Mouse (Mus musculus): ENCODE data around the gene Nr4a1.

Gene Nr4a1

GRCm38 (mm10) chr15:101231648-101232180 lies 22.4 kb upstream of the Nr4a1 start:
- in situ Hi-C loops (cut with MboI; ENCODE audit: low pct_unique_long_range_greater_than_20kb in 1 of 2, low sequenced_read_pairs in 2 of 2, unreplicated experiment in 1 of 2) = no loop called here

- in situ Hi-C loops (cut with MboI; ENCODE audit: low pct_unique_long_range_greater_than_20kb in 1 of 2, low sequenced_read_pairs in 2 of 2, unreplicated experiment in 1 of 2) = no loop called here
Observed at GRCm38 (mm10) chr15:101232607-101233006, 21.5 kb upstream of the Nr4a1 start.

GRCm38 (mm10) chr15:101233183-101233582 lies 20.9 kb upstream of the Nr4a1 start:
- in situ Hi-C loops (cut with MboI; ENCODE audit: low pct_unique_long_range_greater_than_20kb in 1 of 2, low sequenced_read_pairs in 2 of 2, unreplicated experiment in 1 of 2) = no loop called here

GRCm38 (mm10) chr15:101233641-101234275 lies 20.3 kb upstream of the Nr4a1 start:
- in situ Hi-C loops (cut with MboI; ENCODE audit: low pct_unique_long_range_greater_than_20kb in 1 of 2, low sequenced_read_pairs in 2 of 2, unreplicated experiment in 1 of 2) = no loop called here

- in situ Hi-C loops (cut with MboI; ENCODE audit: low pct_unique_long_range_greater_than_20kb in 1 of 2, low sequenced_read_pairs in 2 of 2, unreplicated experiment in 1 of 2) = no loop called here
Observed at GRCm38 (mm10) chr15:101234611-101235341, 19.3 kb upstream of the Nr4a1 start.

GRCm38 (mm10) chr15:101235342-101235698 lies 18.7 kb upstream of the Nr4a1 start:
- in situ Hi-C loops (cut with MboI; ENCODE audit: low pct_unique_long_range_greater_than_20kb in 1 of 2, low sequenced_read_pairs in 2 of 2, unreplicated experiment in 1 of 2) = no loop called here

GRCm38 (mm10) chr15:101235728-101236327 lies 18.2 kb upstream of the Nr4a1 start:
- in situ Hi-C loops (cut with MboI; ENCODE audit: low pct_unique_long_range_greater_than_20kb in 1 of 2, low sequenced_read_pairs in 2 of 2, unreplicated experiment in 1 of 2) = no loop called here

GRCm38 (mm10) chr15:101236878-101237277 lies 17.2 kb upstream of the Nr4a1 start:
- in situ Hi-C loops (cut with MboI; ENCODE audit: low pct_unique_long_range_greater_than_20kb in 1 of 2, low sequenced_read_pairs in 2 of 2, unreplicated experiment in 1 of 2) = no loop called here

GRCm38 (mm10) chr15:101238885-101239511 lies 15.1 kb upstream of the Nr4a1 start:
- in situ Hi-C loops (cut with MboI; ENCODE audit: low pct_unique_long_range_greater_than_20kb in 1 of 2, low sequenced_read_pairs in 2 of 2, unreplicated experiment in 1 of 2) = no loop called here

- in situ Hi-C loops (cut with MboI; ENCODE audit: low pct_unique_long_range_greater_than_20kb in 1 of 2, low sequenced_read_pairs in 2 of 2, unreplicated experiment in 1 of 2) = loop anchor here (5.0 kb wide), 1 partner anchor 37 kb away; no protein-coding TSS in a partner anchor
Observed at GRCm38 (mm10) chr15:101239821-101240220, 14.2 kb upstream of the Nr4a1 start.

GRCm38 (mm10) chr15:101240799-101241204 lies 13.3 kb upstream of the Nr4a1 start:
- in situ Hi-C loops (cut with MboI; ENCODE audit: low pct_unique_long_range_greater_than_20kb in 1 of 2, low sequenced_read_pairs in 2 of 2, unreplicated experiment in 1 of 2) = loop anchor here (5.0 kb wide), 1 partner anchor 36 kb away; no protein-coding TSS in a partner anchor

- in situ Hi-C loops (cut with MboI; ENCODE audit: low pct_unique_long_range_greater_than_20kb in 1 of 2, low sequenced_read_pairs in 2 of 2, unreplicated experiment in 1 of 2) = loop anchor here (5.0 kb wide), 1 partner anchor 36 kb away; no protein-coding TSS in a partner anchor
Observed at GRCm38 (mm10) chr15:101241236-101241635, 12.8 kb upstream of the Nr4a1 start.

GRCm38 (mm10) chr15:101241853-101242252 lies 12.2 kb upstream of the Nr4a1 start:
- in situ Hi-C loops (cut with MboI; ENCODE audit: low pct_unique_long_range_greater_than_20kb in 1 of 2, low sequenced_read_pairs in 2 of 2, unreplicated experiment in 1 of 2) = loop anchor here (5.0 kb wide), 1 partner anchor 35 kb away; no protein-coding TSS in a partner anchor

- in situ Hi-C loops (cut with MboI; ENCODE audit: low pct_unique_long_range_greater_than_20kb in 1 of 2, low sequenced_read_pairs in 2 of 2, unreplicated experiment in 1 of 2) = loop anchor here (5.0 kb wide), 1 partner anchor 35 kb away; no protein-coding TSS in a partner anchor
Observed at GRCm38 (mm10) chr15:101242645-101243044, 11.4 kb upstream of the Nr4a1 start.

GRCm38 (mm10) chr15:101244012-101244411 lies 10.1 kb upstream of the Nr4a1 start:
- in situ Hi-C loops (cut with MboI; ENCODE audit: low pct_unique_long_range_greater_than_20kb in 1 of 2, low sequenced_read_pairs in 2 of 2, unreplicated experiment in 1 of 2) = loop anchor here (5.0 kb wide), 1 partner anchor 33 kb away; no protein-coding TSS in a partner anchor

GRCm38 (mm10) chr15:101246231-101247154 lies 7.6 kb upstream of the Nr4a1 start:
- in situ Hi-C loops (cut with MboI; ENCODE audit: low pct_unique_long_range_greater_than_20kb in 1 of 2, low sequenced_read_pairs in 2 of 2, unreplicated experiment in 1 of 2) = no loop called here

GRCm38 (mm10) chr15:101247155-101247498 lies 6.9 kb upstream of the Nr4a1 start:
- in situ Hi-C loops (cut with MboI; ENCODE audit: low pct_unique_long_range_greater_than_20kb in 1 of 2, low sequenced_read_pairs in 2 of 2, unreplicated experiment in 1 of 2) = no loop called here

All from mouse embryonic stem cell (cell line).